Mouse (Mus musculus): ENCODE measurements around the gene Bcl2l11. TPM values are rescaled to one million over a fixed set of nuclear protein-coding genes. Genes with fewer than 3 reads are reported as not detected.

The Bcl2l11 gene
- polyA plus RNA-seq, 1 experiment, result 4.0 TPM

- no peaks in the 10 kb centered on the region for H3K27me3 ChIP-seq (ENCODE audit: control insufficient read depth, insufficient read depth, insufficient read length)
- no peak overlapping the region for H3K4me3 ChIP-seq (ENCODE audit: insufficient read depth, poor library complexity, severe bottlenecking)
- H3K79me3 ChIP-seq (ENCODE audit: low read depth), result no peaks in the 10 kb centered on the region
- H3K79me2 ChIP-seq (ENCODE audit: control insufficient read depth, insufficient read depth), result no peaks in the 10 kb centered on the region
- TF ChIP-seq MYOD1 (IDR thresholded peaks at IDR 0.05; ENCODE audit: control insufficient read depth, insufficient read length, low read depth), result no peak
- no peak for TF ChIP-seq USF1 (IDR thresholded peaks at IDR 0.05; ENCODE audit: low read depth)
- TF ChIP-seq MAX (IDR thresholded peaks at IDR 0.05), result no peak
- no peak for TF ChIP-seq CEBPB (IDR thresholded peaks at IDR 0.05; ENCODE audit: low read depth)
- no peak for TF ChIP-seq FOSL1 (IDR thresholded peaks at IDR 0.05; ENCODE audit: insufficient read depth, low read length, poor library complexity, severe bottlenecking)
- TF ChIP-seq MYOG (IDR thresholded peaks at IDR 0.05; ENCODE audit: control insufficient read depth, extremely low read depth, insufficient read length), result no peak
- TF ChIP-seq CTCF (IDR thresholded peaks at IDR 0.05; ENCODE audit: control insufficient read depth, insufficient read depth, insufficient read length), result no peak
- no peak overlapping the region for H3ac ChIP-seq (ENCODE audit: control insufficient read depth, insufficient read length, low read depth)
- H3K36me3 ChIP-seq (ENCODE audit: control insufficient read depth, insufficient read depth), result peaks cover 8% of the 10 kb centered on the region
Measured at GRCm38 (mm10) chr2:128159619-128160125, 33.8 kb downstream of the Bcl2l11 start.

DNA sequence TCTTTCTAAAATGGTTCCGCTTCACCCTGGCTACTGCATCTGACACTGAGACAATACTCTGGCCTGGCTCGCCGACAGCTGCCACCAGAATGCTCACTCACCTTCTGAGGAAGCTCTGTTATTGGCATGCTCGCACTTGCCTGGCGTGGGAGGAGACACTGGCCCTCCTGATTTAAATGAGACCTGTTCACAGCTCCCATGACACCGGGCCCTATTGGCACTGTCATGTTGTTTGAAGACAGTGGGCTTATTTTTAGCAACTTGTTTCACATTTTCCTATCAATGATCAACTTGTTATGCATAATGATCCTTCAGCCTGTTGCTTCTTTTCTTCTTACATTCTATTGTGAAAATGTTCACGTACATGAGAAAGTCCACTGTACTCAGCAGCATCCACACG is 37.3 kb downstream of the Bcl2l11 start:
- H3ac ChIP-seq (ENCODE audit: control insufficient read depth, insufficient read length, low read depth), result no peak overlapping the region
- H3K79me2 ChIP-seq (ENCODE audit: control insufficient read depth, insufficient read depth), result no peaks in the 10 kb centered on the region
- no peak overlapping the region for H3K4me3 ChIP-seq (ENCODE audit: insufficient read depth, poor library complexity, severe bottlenecking)
- no peaks in the 10 kb centered on the region for H3K79me3 ChIP-seq (ENCODE audit: low read depth)
- H3K27me3 ChIP-seq (ENCODE audit: control insufficient read depth, insufficient read depth, insufficient read length), result no peaks in the 10 kb centered on the region
- TF ChIP-seq CTCF (IDR thresholded peaks at IDR 0.05; ENCODE audit: control insufficient read depth, insufficient read depth, insufficient read length) (no peak), MYOD1 (IDR thresholded peaks at IDR 0.05; ENCODE audit: control insufficient read depth, insufficient read length, low read depth) (no peak), FOSL1 (IDR thresholded peaks at IDR 0.05; ENCODE audit: insufficient read depth, low read length, poor library complexity, severe bottlenecking) (no peak), CEBPB (IDR thresholded peaks at IDR 0.05; ENCODE audit: low read depth) (no peak), USF1 (IDR thresholded peaks at IDR 0.05; ENCODE audit: low read depth) (no peak)
- H3K36me3 ChIP-seq (ENCODE audit: control insufficient read depth, insufficient read depth), result peaks cover 2% of the 10 kb centered on the region

GRCm38 (mm10) chr2:128166623-128167423 is 41.0 kb downstream of the Bcl2l11 start:
- no peak for TF ChIP-seq CEBPB (IDR thresholded peaks at IDR 0.05; ENCODE audit: low read depth)
- no peak for TF ChIP-seq MYOG (IDR thresholded peaks at IDR 0.05; ENCODE audit: control insufficient read depth, extremely low read depth, insufficient read length)
- no peak for TF ChIP-seq MAX (IDR thresholded peaks at IDR 0.05)
- TF ChIP-seq CTCF (IDR thresholded peaks at IDR 0.05; ENCODE audit: control insufficient read depth, insufficient read depth, insufficient read length), result no peak
- Histone ChIP-seq H3K79me2 (ENCODE audit: control insufficient read depth, insufficient read depth) (no peaks in the 10 kb centered on the region), H3K36me3 (ENCODE audit: control insufficient read depth, insufficient read depth) (no peaks in the 10 kb centered on the region), H3K27me3 (ENCODE audit: control insufficient read depth, insufficient read depth, insufficient read length) (no peaks in the 10 kb centered on the region), H3ac (ENCODE audit: control insufficient read depth, insufficient read length, low read depth) (no peak overlapping the region), H3K79me3 (ENCODE audit: low read depth) (no peaks in the 10 kb centered on the region), H3K4me3 (ENCODE audit: insufficient read depth, poor library complexity, severe bottlenecking) (no peak overlapping the region)

GRCm38 (mm10) chr2:128167930-128168329 is 42.1 kb downstream of the Bcl2l11 start:
- H3K27me3 ChIP-seq (ENCODE audit: control insufficient read depth, insufficient read depth, insufficient read length), result no peaks in the 10 kb centered on the region
- TF ChIP-seq MAX (IDR thresholded peaks at IDR 0.05) (no peak), CEBPB (IDR thresholded peaks at IDR 0.05; ENCODE audit: low read depth) (no peak), FOSL1 (IDR thresholded peaks at IDR 0.05; ENCODE audit: insufficient read depth, low read length, poor library complexity, severe bottlenecking) (no peak), MYOD1 (IDR thresholded peaks at IDR 0.05; ENCODE audit: control insufficient read depth, insufficient read length, low read depth) (no peak), MYOG (IDR thresholded peaks at IDR 0.05; ENCODE audit: control insufficient read depth, extremely low read depth, insufficient read length) (no peak), CTCF (IDR thresholded peaks at IDR 0.05; ENCODE audit: control insufficient read depth, insufficient read depth, insufficient read length) (no peak), USF1 (IDR thresholded peaks at IDR 0.05; ENCODE audit: low read depth) (no peak)
- H3K79me3 ChIP-seq (ENCODE audit: low read depth), result no peaks in the 10 kb centered on the region
- no peak overlapping the region for H3ac ChIP-seq (ENCODE audit: control insufficient read depth, insufficient read length, low read depth)
- H3K4me3 ChIP-seq (ENCODE audit: insufficient read depth, poor library complexity, severe bottlenecking), result no peak overlapping the region
- no peaks in the 10 kb centered on the region for H3K79me2 ChIP-seq (ENCODE audit: control insufficient read depth, insufficient read depth)
- H3K36me3 ChIP-seq (ENCODE audit: control insufficient read depth, insufficient read depth), result no peaks in the 10 kb centered on the region

- TF ChIP-seq USF1 (IDR thresholded peaks at IDR 0.05; ENCODE audit: low read depth), result no peak
- no peak for TF ChIP-seq MYOG (IDR thresholded peaks at IDR 0.05; ENCODE audit: control insufficient read depth, extremely low read depth, insufficient read length)
- Histone ChIP-seq H3ac (ENCODE audit: control insufficient read depth, insufficient read length, low read depth) (no peak overlapping the region), H3K79me2 (ENCODE audit: control insufficient read depth, insufficient read depth) (no peaks in the 10 kb centered on the region), H3K36me3 (ENCODE audit: control insufficient read depth, insufficient read depth) (no peaks in the 10 kb centered on the region), H3K4me3 (ENCODE audit: insufficient read depth, poor library complexity, severe bottlenecking) (no peak overlapping the region), H3K27me3 (ENCODE audit: control insufficient read depth, insufficient read depth, insufficient read length) (no peaks in the 10 kb centered on the region), H3K79me3 (ENCODE audit: low read depth) (no peaks in the 10 kb centered on the region)
Measured at GRCm38 (mm10) chr2:128169486-128169885, 43.6 kb downstream of the Bcl2l11 start.

DNA sequence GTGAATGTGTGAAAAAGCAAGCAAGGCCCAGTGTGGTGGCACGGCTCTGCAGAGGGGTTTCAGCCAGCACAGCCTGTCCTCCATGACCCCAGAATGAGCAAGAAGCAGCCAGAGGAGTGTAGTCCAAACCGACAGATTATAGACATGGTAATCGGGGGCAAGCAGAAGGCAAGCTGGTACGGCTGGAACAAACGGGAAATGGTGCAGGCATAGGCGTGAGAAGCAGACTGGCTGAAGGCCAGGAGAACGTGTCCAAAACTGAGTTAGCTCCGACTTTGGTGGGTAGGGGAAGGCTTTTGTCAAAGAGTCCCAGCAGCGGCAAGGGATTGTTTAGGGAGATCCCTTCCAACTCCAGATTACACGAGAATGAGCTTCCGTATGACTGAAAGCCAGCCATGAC is 44.1 kb downstream of the Bcl2l11 start:
- no peaks in the 10 kb centered on the region for H3K79me2 ChIP-seq (ENCODE audit: control insufficient read depth, insufficient read depth)
- no peaks in the 10 kb centered on the region for H3K36me3 ChIP-seq (ENCODE audit: control insufficient read depth, insufficient read depth)
- H3K4me3 ChIP-seq (ENCODE audit: insufficient read depth, poor library complexity, severe bottlenecking), result no peak overlapping the region
- H3ac ChIP-seq (ENCODE audit: control insufficient read depth, insufficient read length, low read depth), result no peak overlapping the region
- TF ChIP-seq MYOD1 (IDR thresholded peaks at IDR 0.05; ENCODE audit: control insufficient read depth, insufficient read length, low read depth) (no peak), USF1 (IDR thresholded peaks at IDR 0.05; ENCODE audit: low read depth) (no peak), CEBPB (IDR thresholded peaks at IDR 0.05; ENCODE audit: low read depth) (no peak), CTCF (IDR thresholded peaks at IDR 0.05; ENCODE audit: control insufficient read depth, insufficient read depth, insufficient read length) (no peak)
- H3K79me3 ChIP-seq (ENCODE audit: low read depth), result no peaks in the 10 kb centered on the region
- no peaks in the 10 kb centered on the region for H3K27me3 ChIP-seq (ENCODE audit: control insufficient read depth, insufficient read depth, insufficient read length)
